Mouse (Mus musculus) lung, adult 2 months (tissue): ENCODE measurements around the gene Meis2.

ENCODE experiments used
- CTCF ChIP-seq: fragments of 200-500 bp; IDR thresholded peaks from 2 replicates; pipeline ENCODE4 v1.5.1; 2011; ENCODE audit warnings: mild to moderate bottlenecking, low read length, control low read depth; ENCODE audit not compliant: insufficient read depth
- POLR2A ChIP-seq: fragments of 200-500 bp; IDR thresholded peaks from 2 replicates; pipeline ENCODE4 v1.6.1; 2011; ENCODE audit warnings: low read depth, mild to moderate bottlenecking, control low read depth, low read length, borderline replicate concordance; ENCODE audit errors: extremely low read depth

- TF ChIP-seq POLR2A = no peak
- TF ChIP-seq CTCF = no peak
Observed at GRCm38 (mm10) chr2:116002354-116002753, 63.3 kb downstream of the Meis2 start.
